Mouse (Mus musculus): Measurements from ENCODE around the gene Myom1. TPM values are rescaled to one million over a fixed set of nuclear protein-coding genes. Genes with fewer than 3 reads are reported as not detected.

Gene Myom1
- total RNA-seq, 4 experiments from 2014 or later: 1,005 to 1,153 (median 1,086) TPM

DNA sequence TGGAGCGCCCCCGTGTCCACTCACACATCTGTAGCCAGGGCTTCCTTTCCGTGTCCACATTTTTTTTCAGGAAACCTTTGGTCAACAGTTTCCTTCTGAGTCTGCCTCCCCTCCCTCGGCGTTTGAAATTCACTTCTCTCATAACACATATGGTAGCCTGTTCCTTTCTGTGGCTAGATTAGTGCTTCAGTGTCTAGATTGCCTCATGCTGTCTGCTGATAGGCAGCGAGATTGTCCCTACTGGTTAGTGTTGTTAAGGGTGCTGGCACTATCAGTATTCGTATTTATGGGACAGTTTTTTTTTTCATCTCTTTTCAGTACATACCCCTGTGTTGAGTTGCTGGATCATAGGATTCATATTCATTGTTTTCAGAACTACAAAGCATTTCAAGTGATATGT lies 54.0 kb downstream of the Myom1 start:
- no peak for DNase-seq (ENCODE audit: low spot score)

DNA sequence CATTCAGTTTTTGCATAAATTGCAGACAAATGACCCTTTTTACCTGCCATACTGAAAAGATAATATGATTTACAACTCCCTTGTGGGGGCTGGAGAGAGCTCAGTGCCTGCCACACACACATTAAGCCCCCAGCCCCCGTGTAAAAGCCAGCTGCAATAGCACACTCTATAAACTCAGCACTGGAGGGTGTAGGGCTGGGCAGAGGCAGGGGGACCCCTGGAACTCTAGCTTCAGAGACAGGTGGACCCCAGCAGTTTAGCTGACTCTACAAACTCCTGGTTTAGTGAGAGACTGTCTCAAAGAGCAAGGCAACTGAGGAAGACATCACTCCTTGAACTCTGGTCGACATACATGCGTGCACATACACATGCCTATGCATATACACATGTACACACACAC lies 55.3 kb downstream of the Myom1 start:
- no peak for DNase-seq (ENCODE audit: low spot score)

DNA sequence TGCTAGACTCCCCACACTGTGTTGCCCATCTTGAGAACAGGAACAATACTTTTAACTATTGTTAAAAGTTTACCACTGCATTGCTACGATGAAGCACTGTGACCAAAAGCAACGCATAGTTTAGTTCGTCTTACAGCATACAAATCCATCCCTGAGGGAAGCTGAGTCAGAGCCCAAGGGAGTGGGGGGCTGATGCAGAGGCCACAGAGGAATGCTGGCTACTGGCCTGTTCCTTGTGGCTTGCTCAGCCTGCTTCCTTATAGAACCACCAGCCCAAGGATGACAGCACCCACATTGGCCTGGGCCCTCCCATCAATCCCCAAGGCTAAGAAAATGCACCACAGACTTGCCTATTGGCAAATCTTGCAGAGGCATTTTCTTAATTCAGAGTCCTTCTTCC lies 56.8 kb downstream of the Myom1 start:
- DNase-seq (ENCODE audit: low spot score): no peak

DNA sequence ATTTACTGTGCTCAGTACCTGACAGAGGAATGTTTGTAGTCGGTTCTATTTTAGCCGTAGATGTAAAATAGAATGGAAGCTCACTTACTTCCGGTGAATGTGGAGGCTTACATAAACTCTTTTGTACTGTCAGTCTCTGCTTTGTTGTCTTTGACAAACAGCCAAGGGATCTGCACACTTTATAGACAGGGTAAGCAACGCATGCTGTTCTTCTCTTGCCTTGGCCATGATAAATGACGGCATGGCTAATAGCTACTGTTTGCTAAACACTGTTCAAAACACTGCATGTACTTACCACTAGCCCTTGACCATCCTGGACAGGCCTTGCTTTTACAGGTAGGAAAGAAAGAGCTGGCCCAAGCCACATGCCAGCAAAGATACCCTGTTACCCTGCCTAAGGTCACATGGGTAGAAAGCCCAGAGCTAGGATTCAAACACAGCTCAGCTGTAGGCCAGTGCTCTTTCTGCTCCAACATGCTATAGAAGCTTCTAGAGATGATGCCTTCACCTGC lies 59.7 kb downstream of the Myom1 start:
- no peak for DNase-seq (ENCODE audit: low spot score)

DNA sequence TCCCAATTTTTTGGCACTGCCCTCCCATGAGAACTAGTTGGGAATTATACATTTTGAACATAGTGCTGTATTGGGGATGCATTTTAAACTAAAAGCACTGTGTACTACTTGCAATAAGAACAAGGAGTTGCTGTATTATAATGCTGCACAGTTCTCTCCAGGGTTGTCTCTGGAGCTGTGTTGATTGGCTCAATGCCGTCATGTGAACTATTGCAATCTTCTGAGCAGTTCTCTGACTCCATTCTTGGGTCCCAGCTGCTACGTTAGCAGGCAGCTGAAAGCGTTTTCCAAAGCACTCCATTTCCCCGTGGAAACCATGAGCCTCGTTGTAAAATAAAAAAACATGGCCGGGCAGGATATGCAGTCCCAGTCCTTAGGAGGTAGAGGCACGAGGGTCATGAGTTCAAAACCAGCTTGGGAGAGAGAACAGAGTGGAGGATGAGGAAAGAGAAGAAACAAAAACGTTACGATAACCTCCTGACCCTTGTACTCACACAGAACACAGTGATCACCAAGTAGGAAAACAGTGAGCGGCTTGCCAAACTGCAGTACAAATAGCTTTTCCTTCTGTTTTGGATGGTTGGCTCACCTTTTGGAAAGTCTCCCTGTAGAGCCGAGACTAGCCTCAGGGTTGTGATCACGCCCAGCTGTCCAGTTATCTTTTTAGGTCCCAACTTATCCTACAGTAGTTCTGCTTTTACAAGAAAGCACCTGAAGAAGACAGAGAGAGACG lies 60.6 kb downstream of the Myom1 start:
- DNase-seq (ENCODE audit: low spot score): no peak

DNA sequence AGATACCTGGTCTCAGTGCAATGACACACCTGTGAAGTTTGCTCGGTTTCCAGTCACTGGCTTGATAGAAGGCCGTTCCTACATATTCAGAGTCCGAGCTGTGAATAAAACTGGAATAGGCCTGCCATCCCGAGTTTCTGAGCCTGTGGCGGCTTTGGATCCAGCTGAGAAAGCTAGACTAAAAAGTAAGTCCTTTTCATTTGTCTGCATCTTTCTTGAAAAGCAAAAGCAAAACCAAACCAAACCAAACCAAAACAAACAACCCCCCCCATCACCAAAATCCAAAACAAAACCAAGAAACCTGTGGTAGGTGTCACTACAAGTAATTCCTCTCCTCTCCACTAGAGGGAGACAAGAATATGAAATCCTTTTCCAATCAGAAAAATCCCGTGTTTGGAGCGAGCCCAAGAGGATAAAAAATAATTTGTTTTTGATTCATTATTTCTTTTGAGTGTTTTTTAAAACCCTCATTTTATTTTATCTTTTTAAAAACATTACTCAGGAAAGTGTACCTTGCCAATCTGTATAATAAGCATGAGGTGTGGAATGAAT lies 62.1 kb downstream of the Myom1 start:
- peak; percentile 24 for DNase-seq (ENCODE audit: low spot score)

DNA sequence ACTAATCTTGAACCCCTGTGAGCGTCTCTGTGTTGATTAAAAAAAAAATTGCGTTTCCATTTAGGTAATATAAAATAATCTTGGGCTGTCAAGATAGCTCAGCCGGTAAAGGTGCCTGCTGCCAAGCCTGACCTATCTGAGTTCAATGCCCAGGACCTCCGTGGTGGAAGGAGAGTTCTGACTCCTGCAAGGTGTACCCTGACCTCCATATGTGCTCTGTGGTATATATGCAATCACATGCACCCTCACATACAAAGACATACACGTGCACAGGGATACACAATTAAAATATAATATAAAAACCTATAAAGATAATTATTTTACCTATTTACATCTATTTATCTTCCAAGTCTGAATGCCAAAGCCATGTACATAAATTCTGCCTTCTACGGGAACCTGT lies 62.7 kb downstream of the Myom1 start:
- no peak for DNase-seq (ENCODE audit: low spot score)

DNA sequence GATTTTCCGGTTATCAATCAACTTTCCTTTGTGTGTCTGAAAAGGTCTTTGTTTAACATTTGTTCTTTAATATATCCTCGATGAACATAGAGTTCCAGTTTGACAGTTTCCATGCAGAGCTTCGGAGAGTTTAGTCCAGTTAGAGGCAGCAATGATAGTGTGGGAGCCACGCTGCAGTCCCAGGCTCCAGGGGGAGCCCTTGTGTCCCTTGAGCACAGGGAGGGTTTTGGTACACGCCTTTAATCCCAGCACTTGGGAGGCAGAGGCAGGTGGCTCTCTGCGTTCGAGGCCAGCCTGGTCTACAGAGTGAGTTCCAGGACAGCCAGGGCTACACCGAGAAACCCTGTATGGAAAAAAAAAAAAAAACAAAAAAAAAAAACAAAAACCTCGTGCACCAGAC lies 66.7 kb downstream of the Myom1 start:
- DNase-seq (ENCODE audit: low spot score): no peak

DNA sequence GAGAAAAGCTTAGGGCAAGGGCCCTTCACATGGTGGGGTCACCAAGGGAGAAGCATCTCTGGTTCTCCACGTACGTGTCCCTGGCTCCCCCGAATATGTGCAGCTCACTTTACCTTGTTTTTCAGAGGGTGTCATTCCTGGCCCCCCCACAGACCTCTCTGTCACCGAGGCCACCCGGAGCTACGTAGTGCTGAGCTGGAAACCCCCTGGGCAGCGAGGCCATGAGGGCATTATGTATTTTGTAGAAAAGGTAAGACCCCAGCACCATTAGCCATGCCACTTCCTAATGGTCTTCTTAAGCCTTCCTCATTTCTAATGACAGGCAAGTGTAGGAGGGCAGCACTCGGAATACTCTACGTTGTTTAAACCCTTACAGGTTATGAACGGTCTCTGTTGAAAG lies 69.5 kb downstream of the Myom1 start:
- no peak for DNase-seq (ENCODE audit: low spot score)

DNA sequence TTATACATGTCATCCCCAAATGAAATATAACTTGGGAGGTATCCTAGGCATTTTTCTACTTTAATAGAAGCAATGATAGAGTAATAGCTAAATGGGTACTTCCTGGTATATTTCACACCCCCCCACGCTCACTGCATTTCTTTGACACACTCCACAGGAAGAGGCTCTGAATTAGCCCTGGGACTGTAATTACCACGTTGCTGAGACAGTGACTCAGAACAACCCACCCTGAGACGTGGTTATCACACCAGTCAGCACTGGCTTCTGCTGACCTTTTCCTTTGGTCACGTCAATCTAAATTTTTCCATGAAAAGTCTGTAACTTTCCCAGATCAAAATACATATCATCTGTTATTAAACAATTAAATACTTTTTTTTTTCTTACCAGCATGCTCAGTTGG lies 72.0 kb downstream of the Myom1 start:
- no peak for DNase-seq (ENCODE audit: low spot score)

DNA sequence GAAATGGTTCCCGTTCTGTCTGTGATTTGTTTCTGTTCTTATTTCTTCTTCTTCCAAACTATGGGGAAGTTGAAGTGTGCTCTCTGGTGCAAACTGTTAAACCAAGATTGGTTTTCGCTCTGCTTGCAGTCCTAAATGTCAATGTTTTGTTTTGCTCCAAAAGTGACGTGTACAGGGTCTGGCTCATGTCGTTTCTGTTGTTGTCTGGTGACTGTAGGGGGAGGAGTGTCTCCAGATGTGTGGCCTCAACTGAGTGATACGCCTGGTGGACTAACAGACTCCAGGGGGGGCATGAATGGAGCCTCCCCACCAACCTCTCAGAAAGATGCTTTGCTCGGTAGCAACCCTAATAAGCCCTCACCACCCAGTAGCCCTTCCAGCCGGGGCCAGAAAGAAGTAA lies 79.6 kb downstream of the Myom1 start:
- no peak for DNase-seq (ENCODE audit: low spot score)

DNA sequence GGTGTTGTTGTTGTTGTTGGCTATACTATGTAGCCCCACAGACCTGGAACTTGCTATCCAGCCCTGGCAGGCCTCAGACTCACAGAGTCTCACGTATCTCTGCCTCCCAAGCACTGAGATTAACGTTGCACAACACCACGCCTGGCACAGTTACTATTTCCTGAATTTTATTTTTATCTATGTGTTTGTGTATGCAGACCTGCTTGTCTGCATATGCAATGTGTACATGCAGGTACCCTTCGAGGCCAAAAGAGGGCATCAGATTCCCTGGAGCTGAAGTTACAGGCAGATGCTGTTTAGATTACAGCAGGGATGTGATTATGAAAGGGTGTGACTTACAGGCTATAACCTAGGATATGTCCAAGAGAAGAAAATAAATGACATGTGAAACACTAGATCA lies 84.5 kb downstream of the Myom1 start:
- no peak for DNase-seq (ENCODE audit: low spot score)

DNA sequence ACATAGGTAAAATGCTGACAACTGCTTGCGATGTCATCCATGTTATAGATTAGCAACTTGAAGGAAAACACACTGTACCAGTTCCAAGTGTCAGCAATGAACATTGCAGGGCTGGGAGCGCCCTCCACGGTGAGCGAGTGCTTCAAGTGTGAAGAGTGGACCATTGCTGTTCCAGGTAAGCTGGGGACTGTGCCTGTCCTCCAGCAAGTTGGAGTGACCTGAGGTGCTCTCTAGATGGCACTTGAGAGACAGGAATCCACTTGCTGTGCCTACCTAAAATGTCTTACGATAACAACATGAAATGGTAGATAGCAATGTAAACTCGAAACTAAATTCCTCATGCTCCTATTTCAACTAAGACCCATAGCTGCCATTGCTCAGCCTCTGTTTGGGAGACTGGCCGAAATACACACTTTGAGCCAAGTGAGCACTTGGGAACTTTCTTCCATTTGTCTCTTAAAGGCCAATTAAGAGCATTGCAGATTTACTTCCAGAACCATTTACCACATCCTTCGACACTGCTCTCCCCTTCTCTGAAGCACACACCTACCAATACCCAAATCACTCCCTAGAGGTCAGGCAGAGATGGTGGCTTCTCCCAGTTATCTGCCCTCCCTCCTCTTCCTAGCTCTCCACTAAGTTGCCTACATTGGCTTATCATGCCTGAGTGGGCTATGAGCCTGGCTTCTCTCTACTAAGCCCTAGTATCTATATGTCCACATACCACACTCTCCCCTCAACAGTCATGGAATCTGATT lies 85.1 kb downstream of the Myom1 start:
- DNase-seq (ENCODE audit: low spot score): no peak

DNA sequence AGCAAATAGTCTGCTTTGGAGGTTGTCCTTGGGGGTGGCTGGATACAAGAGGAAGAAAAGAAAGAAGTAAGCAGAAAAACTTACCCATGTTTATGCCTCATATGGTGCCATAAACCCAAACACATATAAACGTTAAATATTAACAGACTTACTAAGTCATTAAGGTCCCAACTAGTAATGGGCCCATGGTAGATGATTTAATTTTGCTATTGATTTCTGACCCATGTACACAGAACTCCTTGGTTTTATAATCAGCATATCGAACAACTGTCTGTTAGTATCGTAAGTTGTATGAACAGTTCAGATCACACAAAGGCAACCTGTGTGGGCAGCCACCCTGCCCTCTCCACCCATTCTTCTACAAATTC lies 85.7 kb downstream of the Myom1 start:
- no peak for DNase-seq (ENCODE audit: low spot score)

DNA sequence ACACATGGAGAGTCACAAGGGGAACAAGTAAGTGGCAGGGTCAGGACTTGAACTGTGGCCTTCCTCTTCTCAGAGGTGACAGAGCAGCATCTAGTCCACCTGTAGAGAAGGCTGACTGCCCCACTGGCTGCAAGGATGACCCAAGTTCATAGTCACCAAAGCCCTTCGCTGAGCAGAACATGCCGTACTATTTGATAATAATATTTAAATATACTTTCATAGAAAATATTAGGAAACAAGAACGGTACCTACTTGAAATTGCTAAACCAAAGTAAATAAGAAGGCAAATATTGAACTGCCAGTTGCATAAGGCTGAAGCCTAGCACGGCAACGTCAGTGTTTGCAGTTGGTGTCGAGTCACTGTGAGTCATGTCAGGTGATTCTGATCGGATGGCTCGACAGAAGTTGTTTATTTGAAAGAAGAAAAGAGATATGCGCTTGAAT lies 86.6 kb downstream of the Myom1 start:
- no peak for DNase-seq (ENCODE audit: low spot score)

DNA sequence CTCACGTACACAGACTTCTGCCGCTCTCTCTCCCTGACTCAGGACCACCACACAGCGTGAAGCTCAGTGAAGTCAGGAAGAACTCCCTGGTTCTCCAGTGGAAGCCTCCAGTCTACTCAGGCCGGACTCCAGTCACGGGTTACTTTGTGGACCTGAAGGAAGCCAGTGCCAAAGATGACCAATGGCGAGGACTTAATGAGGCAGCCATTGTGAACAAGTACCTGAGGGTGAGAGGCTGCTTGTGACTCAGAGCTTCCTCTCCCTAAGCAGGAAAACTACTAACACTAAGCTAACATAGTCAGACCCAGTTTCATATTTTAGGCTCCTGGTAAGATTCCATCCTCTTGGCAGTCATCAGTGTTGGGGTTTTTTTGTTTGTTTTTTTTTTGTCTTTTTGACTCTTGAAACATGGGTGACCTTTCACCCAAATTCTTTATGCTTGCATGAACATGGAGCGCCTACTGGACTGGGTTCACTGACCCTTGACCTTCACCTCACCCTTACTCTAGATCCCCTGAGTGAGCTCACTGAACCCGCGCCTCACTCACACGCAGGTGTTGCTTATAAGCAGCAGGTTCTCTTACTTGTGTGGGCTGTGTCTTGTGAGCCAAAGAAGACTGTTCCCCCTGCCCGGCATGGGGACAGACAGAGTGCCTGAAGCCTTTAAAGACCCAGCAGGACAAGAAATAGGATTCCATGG lies 87.5 kb downstream of the Myom1 start:
- no peak for DNase-seq (ENCODE audit: low spot score)

DNA sequence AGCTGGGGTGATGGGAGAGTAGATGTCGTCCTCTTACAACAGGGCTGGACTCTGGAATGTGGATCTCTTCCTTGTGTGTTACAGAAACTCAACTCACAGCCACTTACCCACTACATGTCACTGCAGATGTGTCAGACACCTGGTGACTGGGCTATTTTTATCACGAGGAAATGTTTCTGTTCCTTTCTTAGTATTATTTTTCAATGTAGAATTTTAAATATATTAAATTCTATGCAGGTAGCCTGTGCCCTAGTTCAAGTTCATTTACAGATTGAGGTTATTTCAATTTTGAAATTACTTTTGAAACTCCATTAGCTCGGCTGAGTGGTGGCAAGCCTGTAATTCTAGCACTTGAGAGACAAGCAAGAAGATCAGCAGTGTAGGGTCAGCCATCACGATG lies 88.6 kb downstream of the Myom1 start:
- DNase-seq (ENCODE audit: low spot score): no peak

DNA sequence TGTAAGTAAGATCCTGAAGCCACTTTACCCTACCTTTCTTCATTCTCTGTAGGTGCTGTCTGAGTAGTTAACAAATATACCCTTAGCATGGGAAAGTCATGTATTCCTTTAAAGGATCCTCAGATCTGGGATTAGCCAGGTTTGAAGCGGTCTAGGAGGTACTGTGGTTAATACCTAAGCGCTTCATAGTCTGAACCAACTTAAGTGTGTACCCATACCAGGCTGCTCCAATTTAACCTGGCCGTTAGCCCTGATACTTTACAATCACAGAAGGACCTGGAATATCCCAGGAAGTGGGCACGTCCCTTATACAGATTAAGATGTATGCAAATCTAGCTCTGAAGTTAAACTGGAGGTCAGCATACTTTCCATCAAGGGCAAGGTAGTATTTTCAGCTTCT lies 89.9 kb downstream of the Myom1 start:
- DNase-seq (ENCODE audit: low spot score): no peak

DNA sequence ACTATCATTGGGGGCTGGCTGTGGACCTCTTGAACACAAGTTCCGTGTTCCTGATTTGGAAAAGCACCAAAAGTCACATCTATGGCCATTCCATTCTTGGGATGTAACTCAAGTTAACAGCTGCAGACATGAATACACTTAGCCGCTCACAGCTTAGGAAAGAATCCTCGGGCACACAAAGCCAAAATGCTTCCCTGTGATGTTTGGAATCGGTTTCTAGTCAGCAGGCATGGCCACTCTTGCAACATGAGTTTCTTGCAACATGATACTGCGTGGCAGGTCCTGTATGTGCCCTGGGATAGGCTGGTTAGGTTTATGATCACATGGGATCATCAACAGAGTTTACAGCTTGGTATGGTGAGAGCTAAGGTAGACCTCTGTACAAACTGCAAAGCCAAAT lies 91.4 kb downstream of the Myom1 start:
- no peak for DNase-seq (ENCODE audit: low spot score)

DNA sequence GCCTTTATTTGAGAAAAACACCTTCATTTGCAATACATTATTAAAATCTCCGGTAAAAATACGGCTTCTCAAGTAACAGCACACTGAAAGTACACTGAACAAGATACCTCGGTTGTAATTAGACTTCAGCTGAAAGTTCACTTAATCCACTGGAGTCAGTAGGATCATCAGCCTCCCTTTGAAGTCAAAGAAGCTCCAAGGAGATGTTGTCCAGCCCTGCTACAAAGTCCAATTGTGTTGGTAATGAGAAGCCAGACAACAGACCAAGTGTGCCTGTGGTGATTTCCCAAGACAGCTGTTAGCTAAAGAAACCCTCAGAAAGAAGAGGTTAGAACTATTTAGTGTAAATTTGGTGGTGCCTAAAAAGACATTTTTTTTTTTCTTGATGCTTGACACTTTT lies 92.0 kb downstream of the Myom1 start:
- no peak for DNase-seq (ENCODE audit: low spot score)

DNA sequence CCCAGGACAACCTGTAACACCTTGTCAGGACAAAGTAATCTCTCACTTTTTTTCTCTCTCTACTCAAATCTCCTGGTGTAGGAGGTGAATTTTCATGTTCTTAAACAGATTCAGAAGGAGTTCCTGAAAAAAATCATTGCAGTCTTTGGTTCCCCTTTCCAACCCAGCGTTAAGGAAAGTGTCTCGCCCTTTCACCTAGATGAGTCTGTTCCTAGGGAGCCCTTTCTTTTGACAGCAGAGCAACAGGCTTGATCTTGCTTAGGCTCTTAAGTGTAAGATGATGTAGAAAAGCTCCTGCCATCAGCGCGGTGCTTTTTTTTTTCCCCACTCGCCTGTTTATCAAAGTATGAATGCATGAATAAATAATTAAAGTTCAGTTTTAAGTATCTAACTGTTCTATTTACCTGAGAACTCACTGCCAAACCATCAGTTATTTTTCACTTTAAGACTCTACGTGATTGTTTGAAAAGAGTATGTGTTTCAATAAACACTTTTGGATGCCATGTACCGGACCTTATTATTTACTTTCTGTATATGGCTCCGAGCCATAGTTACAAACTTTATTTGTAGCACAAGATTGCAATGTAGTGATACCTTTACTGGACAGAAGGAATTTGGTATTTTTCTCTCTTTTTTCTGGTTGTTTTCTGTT lies 94.2 kb downstream of the Myom1 start:
- no peak for DNase-seq (ENCODE audit: low spot score)

DNA sequence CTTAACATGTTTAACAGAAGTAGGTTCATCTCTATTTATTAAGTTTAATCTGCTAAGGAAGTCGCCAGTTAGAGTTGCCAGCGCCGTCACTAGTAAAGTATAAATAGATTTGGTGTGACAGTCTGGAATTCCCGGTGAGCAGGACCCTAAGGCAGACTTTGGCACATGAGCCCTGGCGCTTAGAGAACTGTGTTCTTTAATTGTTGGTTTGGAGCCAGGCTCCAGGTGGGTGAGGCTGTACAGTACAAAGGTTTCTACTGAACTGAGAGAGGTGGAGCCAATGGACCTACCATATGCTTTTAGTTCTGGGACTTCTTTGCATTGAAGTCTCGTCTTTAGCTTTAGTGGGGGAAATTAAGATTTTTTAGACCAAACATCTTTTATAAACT lies 94.8 kb downstream of the Myom1 start:
- peak; percentile 31 for DNase-seq (ENCODE audit: low spot score)
